Mouse (Mus musculus) liver, embryonic 18 days (tissue): ENCODE results near the gene Galk1. TPM values are rescaled to one million over a fixed set of nuclear protein-coding genes. Genes with fewer than 3 reads are reported as not detected.

Source experiments
- polyA plus RNA-seq: library from polyadenylated mRNA; depleted of rRNA; stranded (reverse); fragments of >200 nt; gene quantifications from 2 replicates; pipeline ENCODE4 v1.2.3, GENCODE M21; 2012; rRNA removed

Galk1 gene
- polyA plus RNA-seq = 104 TPM in 2 replicates

GRCm38 (mm10) chr11:116012262-116012947, at the start of gene Galk1:
Galk1 (minus strand) TSS chr11:116012719.

GRCm38 (mm10) chr11:116030088-116030897, 17.8 kb upstream of the Galk1 start, which contains the start of gene Unk:
Unk (plus strand) TSS chr11:116030322.

GRCm38 (mm10) chr11:116027756-116028155, 15.2 kb upstream of the Galk1 start, which contains the start of gene H3f3b:
H3f3b (minus strand) TSS chr11:116027962.

DNA sequence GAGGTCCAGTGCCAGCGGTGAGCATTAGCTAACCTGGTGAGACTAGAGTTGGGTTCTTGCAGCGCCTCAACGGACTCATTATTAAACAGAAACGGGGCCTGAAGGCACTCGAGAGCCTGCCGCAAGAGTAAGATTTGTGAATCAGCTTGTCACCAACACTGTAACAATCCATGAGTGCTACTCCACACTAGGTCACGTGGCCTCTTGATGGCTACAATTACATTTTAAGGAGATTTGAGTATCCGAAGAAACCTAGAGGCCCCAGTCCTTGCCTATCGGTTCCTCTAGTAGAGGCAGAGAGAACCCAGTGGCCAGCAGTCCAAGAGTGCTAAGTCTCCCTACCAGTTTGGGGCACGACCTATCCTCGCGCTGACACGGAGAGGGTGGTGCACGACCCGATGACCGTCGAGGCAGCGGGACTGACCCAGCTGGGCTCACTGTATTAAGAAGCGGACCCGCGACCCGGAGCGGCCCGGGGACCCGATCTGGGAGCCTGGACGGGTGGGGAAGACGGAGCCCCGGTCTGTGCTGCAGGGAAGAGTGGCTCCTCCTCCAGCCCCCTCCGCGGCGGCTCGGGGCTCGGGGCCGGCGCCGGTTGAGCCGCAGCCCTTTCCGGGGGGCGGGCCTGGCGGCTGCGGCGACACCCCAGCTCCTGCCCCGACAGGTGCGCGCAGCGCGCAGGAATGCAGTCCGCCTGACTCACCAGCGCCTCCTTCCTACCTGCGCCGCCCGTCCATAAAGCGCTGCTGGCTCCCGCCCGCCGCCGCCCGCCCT, 38.0 kb downstream of the Galk1 start, which contains the start of gene Itgb4:
Itgb4 (plus strand) TSS at position 401 of the 774 bp plus-strand sequence.

Other genes starting within 250 kb of the Galk1 start
- 7.4 and 8.5 TPM in 2 replicates for gene Tmem94, start 247.3 kb downstream of the Galk1 start, polyA plus RNA-seq
- 4.7 and 5.5 TPM in 2 replicates for gene Caskin2, start 199.1 kb downstream of the Galk1 start, polyA plus RNA-seq
- gene Tsen54, start 198.0 kb downstream of the Galk1 start, polyA plus RNA-seq = 8.9 and 9.4 TPM in 2 replicates
- gene Llgl2, start 188.7 kb downstream of the Galk1 start, polyA plus RNA-seq = 23.6 and 26.0 TPM in 2 replicates
- gene Myo15b, start 154.3 kb downstream of the Galk1 start, polyA plus RNA-seq = 1.1 and 1.3 TPM in 2 replicates
- 9.2 and 10.1 TPM in 2 replicates for gene Smim5, start 112.8 kb downstream of the Galk1 start, polyA plus RNA-seq
- gene Smim6, start 100.7 kb downstream of the Galk1 start, polyA plus RNA-seq = 0.96 and 1.1 TPM in 2 replicates
- 18.6 and 21.1 TPM in 2 replicates for gene Sap30bp, start 79.4 kb downstream of the Galk1 start, polyA plus RNA-seq
- 6.0 and 6.8 TPM in 2 replicates for gene Recql5, start 79.2 kb downstream of the Galk1 start, polyA plus RNA-seq
- 0.21 and 0.23 TPM in 2 replicates for gene Itgb4, start 38.0 kb downstream of the Galk1 start, polyA plus RNA-seq
- gene H3f3b, start 15.2 kb upstream of the Galk1 start, polyA plus RNA-seq = 210 and 217 TPM in 2 replicates
- 9.9 and 13.0 TPM in 2 replicates for gene Unk, start 17.6 kb upstream of the Galk1 start, polyA plus RNA-seq
- gene Unc13d, start 65.2 kb upstream of the Galk1 start, polyA plus RNA-seq = 9.5 and 10.8 TPM in 2 replicates
- gene Wbp2, start 74.3 kb upstream of the Galk1 start, polyA plus RNA-seq = 48.7 and 52.4 TPM in 2 replicates
- 8.2 and 8.4 TPM in 2 replicates for gene Trim47, start 114.5 kb upstream of the Galk1 start, polyA plus RNA-seq
- 2.0 and 2.3 TPM in 2 replicates for gene Trim65, start 118.4 kb upstream of the Galk1 start, polyA plus RNA-seq
- 18.9 and 19.5 TPM in 2 replicates for gene Mrpl38, start 126.1 kb upstream of the Galk1 start, polyA plus RNA-seq
- gene Fbf1, start 155.4 kb upstream of the Galk1 start, polyA plus RNA-seq = 6.7 and 6.8 TPM in 2 replicates
- gene Ten1, start 186.1 kb upstream of the Galk1 start, polyA plus RNA-seq = 24.2 and 29.9 TPM in 2 replicates
- 262 and 366 TPM in 2 replicates for gene Acox1, start 186.3 kb upstream of the Galk1 start, polyA plus RNA-seq
- gene Evpl, start 225.4 kb upstream of the Galk1 start, polyA plus RNA-seq = 0.10 and 0.11 TPM in 2 replicates